Mouse (Mus musculus): Measurements from ENCODE around the gene Epb41l4b. TPM values are rescaled to one million over a fixed set of nuclear protein-coding genes. Genes with fewer than 3 reads are reported as not detected.

Gene Epb41l4b
- total RNA-seq, 2 experiments from 2014 or later = 24.9 to 29.8 TPM

- DNase-seq (ENCODE audit: low spot score in 2 of 2) = peak; percentile 89 to 95
Measured at GRCm38 (mm10) chr4:56946641-56947640, 196.3 kb downstream of the Epb41l4b start, which contains the start of gene Tmem245. Gene Tmem245 (minus strand): TSS chr4:56947437.

DNA sequence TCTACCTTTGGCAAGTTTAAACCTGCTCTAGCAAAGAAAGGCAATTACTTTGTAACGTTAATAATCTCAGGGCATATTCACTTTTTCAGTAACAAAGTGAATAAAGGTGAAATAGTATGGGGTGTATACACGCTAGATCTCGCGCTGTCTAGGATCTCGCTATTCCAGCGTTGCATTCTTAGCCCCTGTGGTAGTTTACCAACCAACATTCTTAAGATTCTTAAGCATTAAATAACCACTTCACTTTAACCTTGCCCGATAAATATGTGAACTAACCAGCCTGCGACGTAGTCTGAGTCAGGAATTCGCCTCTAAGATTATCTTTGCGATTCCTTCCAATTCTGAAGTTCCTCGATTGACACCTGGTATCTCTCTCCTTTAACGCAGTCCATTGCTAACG is 197.1 kb downstream of the Epb41l4b start:
- no peak for DNase-seq (ENCODE audit: low spot score in 2 of 2)

DNA sequence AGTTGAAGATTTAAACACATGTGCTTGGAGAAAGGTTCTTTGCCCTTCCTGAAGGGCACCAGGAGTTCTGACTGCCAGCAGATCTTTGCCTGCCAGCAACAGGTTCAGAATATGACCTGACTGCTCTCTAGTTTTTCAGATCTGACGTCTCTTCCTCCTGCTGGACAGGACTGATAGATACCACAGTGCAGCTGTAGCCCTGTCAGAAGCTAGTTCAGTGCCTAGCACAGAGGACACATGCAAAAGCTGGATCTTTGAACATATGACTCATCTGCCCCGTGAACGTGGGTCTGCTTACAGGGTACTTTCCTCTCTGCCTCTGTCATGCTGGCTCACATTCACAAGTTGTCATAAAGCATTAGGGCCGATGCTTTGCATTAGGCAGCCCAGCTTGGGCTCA is 199.0 kb downstream of the Epb41l4b start:
- DNase-seq (ENCODE audit: low spot score in 2 of 2) = peak in 1 of 2 experiments; percentile 18

GRCm38 (mm10) chr4:56943258-56943657 is 200.0 kb downstream of the Epb41l4b start:
- DNase-seq (ENCODE audit: low spot score in 2 of 2) = no peak

- no peak for DNase-seq (ENCODE audit: low spot score in 2 of 2)
Measured at GRCm38 (mm10) chr4:56942567-56942966, 200.7 kb downstream of the Epb41l4b start.

Other genes with a start within 250 kb of the Epb41l4b start
- 10 to 100 TPM; 33.7 to 35.4 TPM for gene Tmem245, start 196.0 kb downstream of the Epb41l4b start, total RNA-seq (2021)
- gene Frrs1l, start 153.0 kb downstream of the Epb41l4b start, total RNA-seq (2021) = 100 to 1,000 TPM; 216 to 233 TPM
- gene Ptpn3, start 158.4 kb upstream of the Epb41l4b start, total RNA-seq (2021) = 10 to 100 TPM; 79.0 to 87.4 TPM

All from layer of hippocampus, adult 18-20 months (tissue).